Mouse (Mus musculus) embryo, embryonic 10 days (tissue): ENCODE measurements at regions not wholly inside any gene's neighbourhood (a gene's known extent, or its start where the extent isn't known, plus 50 kb on each side); places are given as distances from the start of the nearest gene placed in this dataset.
A peak's percentile ranks its signal among the peaks of the same experiment; 100 is the strongest.

Experiments used
- DNase-seq: peaks from one replicate; pipeline ENCODE4 v3.0.0-alpha.2; 2015; ENCODE audit warnings: low spot score

DNA sequence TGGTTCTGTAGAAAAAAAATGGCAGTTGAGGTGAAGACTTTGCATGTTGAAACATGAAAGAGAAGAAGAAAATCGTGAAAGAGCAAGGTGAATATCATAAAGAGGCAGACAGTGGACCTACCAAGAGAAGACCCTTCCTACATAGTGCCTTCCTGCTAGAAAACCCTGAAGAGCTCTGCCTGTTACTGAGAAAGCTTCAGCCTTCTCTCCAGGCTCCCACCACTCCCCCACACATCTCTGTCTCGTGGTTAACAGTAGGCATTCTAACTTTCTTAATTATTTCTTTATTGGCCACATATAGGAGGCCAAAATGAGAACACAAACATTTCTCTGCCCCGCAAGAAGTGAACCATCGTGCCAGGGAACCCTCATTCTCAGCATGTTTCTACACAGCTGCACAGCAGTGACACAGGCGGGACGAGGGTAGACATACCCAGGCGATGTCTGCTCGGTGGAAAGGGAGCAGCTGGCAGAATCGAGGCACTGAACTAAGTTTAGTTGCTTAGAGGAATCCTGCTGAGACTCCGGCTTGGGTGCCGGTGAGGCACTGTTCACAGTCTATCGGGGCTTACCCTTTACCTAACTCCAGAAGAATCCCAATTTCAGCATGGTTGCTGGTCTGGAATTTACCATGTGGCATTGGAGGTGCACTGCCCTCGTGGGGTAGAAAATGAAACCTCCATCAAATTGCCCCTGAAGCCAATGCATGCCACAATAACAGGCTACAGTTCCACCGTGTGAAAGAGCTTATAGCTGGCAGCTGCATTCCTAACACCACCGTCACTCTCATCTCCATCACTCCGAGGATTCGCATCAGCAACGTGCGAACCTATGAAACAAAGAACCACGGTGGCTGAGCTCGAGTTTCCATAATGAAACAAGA, 260.4 kb upstream of the Tsc22d2 start:
- DNase-seq, result no peak

DNA sequence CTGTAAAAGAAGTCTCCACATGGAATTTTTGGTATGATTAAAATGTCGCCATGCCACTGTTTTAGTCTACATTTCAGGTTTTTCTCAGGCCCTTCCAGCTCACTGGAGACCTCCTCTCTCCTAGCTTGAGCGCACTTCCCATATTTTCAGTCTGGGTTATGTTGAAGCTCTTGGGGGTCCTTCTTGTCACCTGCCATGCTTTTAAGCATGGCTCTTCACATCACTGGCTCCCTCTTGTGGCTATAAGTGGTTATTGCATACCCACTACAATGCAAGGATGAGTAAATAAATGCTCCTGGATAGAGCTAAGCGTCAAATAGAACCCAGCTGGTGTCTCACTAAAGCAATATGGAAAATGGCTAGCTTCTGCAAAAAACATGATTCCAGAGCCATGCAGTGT, 255.1 kb upstream of the Tsc22d2 start:
- DNase-seq, result peak; percentile 65

DNA sequence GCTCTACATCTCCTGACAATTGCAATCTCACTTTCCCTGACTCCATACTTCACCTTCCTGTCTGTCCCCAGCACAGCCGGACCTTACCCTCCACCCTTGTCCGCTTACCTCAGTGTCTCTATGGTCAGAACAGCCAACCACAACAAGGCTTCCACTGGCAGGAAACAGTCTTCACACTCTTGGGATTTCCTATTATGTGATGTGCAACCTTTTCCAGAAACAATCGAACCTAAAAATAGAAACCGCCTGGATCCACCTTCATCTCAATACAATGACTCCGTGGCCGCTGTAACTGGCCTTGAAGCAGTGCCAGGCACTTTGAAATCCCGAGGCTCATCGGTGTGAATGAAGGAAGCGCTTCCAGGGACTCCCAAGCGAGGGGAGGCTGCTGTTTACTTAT, 252.3 kb upstream of the Tsc22d2 start:
- DNase-seq, result no peak

DNA sequence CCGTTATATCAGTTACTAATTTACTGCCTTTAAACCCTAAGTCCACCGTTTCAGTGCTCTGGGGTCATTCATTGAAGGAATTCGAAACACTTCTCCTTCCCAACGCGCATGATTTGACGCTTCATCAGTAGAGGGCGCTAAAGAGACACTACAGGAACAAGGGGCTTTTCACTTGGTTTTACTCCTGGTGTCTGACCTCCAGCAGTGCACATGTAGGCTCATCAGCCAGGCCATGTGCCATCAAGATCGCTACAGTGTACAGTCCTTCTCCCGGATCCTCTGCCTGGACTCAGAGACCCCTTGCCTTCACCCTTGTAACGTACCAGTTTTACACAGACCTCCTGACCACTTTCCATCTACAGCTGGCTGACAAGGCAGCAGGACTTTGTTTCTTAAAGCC, 250.7 kb upstream of the Tsc22d2 start:
- DNase-seq, result peak; percentile 96

DNA sequence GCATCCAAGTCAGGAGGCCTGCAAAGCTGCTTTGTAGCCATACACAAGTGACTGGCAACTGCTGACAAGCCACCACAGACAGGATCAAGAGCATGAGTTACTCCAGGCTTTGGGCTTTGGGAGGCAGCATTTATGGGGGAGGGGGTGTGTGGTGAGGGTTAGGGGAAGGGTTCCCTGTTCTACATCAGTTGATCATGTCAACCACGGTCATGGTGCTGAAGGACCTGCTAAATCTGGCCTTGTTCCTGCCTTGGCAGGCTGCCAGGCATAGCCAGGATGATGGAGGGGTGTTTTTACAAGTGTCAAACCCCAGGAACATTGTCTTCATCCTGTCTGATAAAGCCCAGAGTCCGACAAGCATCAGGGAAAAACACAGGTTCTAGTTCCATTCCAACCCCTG, 247.9 kb upstream of the Tsc22d2 start:
- no peak for DNase-seq

DNA sequence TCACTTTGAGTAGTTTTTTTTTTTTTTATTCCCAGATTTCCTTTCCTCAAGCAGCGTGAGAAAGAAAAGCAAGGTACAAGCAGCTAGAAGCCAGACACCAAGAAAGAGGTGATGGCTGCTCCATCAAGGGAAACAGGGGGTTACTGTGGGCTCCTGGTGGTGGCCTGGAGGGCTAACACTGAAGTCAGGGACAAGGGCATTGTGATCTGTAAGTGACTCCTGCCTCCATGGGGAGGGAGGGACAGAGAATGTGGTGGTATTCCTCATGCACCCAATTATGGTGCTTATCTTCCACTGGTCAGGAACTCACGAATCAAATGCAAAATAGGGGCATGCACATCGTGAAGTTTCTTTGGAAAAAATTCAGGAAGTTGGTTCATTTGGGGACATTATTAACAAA, 247.4 kb upstream of the Tsc22d2 start:
- no peak for DNase-seq

DNA sequence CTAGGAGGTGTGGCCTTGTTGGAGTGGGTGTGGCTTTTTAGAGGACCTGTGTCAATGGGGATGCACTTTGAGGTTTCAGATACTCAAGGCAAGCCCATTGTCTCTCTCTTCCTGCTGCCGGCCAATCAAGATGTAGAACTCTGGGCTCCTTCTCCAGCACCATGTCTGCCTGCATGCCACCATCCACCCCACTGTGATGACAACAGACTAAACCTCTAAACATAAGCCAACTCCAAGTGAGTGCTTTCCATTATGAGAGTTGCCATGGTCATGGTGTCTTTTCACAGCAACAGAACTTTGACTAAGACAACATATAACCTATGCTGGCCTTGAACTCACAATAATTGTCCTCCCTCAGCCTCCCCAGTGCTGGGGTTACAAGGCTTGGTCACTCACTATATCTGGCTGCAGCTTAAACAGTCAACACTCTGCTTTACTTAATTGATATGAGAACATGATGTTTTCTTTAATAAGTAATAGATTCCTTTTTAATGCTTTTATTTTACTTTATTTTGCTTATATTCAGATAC, 246.7 kb upstream of the Tsc22d2 start:
- no peak for DNase-seq

DNA sequence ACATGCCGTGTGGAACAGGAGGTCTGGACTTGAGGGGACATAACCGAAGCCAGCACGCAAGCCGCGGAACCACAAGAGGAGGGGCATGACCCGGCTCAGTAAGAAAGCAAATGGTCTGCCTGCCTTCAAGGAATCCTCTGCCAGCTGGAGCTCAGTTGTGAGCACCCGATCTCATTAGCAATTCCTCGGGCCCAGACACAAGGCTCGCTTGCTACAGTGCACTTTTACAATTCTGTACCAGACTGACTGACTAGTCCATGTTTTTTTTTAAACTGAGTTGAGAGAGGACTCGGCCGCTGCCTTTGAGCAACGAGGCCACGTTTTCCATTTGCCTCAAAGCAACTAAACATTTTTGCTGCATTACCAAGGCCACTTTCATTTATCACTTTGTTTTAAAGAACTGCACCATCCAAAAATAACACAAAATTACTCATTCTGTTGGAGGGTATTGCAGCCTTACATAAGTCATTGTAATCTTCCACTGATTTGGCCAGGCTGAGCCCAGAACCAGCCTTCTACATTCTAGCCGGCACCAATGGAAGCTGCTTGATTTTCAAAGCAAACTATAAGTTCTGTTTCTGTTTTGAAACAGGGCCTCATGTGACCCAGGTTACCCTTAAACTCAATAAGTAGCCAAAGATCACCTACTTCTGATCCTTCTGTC, 245.9 kb upstream of the Tsc22d2 start:
- no peak for DNase-seq

DNA sequence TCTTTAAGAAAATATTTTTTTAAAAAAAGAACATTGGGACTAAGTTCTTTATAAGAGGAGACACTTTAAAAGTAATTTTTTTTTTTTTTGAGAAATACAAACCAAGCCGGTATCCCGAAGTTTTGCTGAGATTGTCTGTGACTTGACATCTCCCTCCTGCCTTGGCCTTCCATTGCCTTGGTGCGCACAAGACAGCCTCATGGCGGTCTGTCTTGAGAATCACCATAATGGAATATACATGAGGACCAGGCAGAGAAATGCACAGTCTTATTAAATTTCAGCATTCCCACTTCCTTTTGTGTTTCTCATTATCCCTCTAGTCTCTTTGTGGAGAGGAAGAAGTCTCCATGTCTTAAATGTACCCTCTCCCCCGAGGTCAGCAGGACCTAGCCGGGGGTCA, 244.7 kb upstream of the Tsc22d2 start:
- no peak for DNase-seq

DNA sequence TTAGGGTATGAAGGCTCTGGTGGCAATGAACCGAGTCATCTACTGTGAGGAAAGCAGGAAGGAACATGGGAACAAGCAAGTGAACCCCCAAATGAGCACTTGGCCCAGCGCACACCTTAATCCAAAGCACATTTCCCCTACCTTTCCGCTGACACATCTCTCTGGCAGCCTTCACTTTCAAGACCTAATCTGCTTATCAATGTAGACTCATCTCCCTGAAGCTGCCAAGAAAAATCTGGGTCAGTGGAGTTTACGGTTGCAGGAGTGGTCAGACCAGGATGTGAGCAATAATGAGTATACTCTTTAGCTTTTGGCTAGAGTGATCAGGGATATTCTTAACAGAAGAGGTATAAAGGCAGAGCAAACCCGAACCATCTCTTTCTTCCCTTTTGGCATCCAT, 242.4 kb upstream of the Tsc22d2 start:
- no peak for DNase-seq

DNA sequence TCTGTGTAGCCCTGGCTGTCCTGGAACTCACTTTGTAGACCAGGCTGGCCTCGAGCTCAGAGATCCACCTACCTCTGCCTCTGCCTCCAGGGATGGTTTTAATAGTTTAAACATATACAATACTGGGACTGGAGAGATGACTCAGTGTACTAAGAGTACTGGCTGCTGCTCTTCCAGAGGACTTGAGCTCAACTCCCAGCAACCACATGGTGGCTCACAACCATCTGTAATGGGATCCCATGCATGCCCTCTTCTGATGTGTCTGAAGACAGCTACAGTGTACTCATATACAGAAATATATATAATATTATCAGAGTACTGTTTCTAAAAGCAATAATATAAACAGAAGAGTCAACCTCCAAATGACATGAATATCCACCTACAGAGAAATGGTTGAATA, 240.7 kb upstream of the Tsc22d2 start:
- no peak for DNase-seq

DNA sequence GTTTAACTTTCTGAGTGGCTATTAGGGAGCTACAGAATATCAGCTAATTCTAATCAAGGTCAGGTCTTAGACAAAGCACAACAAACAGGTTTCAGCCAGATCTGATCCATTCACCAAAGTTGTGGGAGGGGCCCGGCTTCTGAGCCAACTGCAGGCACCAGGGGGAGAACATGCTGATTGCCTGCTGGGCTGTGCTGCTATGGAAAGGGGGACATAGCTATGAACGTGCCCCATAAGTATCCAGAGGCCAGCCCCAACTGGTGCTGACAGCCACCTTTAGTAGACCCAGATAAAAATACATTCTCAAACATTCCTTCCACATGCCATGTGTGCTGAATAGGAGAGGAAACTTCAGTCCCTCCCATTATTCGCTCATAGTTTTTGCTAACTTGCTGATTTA, 232.8 kb upstream of the Tsc22d2 start:
- no peak for DNase-seq

DNA sequence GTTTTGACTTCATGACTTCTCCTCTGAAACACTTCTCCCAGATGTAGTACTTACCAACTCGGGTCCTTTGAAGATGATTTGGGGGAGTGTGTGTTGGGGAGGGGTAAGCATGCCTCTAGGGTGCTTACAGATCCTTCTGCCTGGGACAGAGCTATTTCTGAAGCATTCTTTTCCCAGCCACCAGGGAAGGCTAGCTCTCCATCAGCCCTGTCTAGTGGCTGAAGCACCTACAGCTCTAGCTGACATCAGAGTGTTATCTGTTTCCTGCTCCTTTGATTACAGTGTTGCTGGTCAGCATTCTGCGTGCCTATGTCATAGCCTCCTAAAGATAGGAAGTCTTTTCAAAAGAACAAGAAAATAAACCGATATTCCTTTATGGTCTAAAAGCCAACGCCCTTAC, 232.2 kb upstream of the Tsc22d2 start:
- no peak for DNase-seq

DNA sequence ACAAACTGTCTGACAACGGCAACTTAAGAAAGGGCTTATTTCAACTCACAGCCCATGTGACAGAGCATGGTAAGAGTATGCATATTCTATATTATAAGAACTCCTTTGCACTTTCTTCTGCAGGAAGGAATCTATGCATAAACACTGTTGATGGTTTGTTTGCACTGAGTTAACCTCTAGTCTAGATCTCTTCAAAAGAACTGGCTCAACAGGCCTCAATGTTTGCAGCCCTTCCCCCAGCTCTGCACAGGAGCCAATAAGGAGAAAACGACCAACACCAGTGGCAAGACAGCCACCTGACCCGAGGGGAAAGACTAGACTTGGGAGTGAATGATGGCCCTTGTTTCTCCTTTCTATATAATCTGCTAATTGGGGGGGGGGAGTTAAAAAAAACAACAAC, 231.2 kb upstream of the Tsc22d2 start:
- DNase-seq, result no peak

DNA sequence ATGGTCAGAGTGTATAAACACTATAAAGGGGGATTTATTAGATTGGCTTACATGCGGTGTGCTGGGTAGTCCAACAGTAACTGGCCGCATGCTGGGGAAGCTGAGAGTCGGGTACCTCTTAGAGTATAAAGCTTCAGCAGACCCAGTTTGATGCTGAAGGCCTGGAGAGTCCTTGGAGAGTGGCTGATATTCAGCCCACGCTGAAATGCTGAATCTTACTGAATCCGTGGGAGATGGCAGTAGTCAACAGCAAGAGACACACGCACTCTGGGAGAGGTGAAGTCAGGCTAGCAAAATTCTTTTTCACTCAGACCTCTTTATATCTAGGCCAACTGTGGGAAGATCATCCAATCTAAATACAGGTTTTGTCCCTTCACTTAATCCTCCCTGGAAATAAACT, 214.1 kb upstream of the Tsc22d2 start:
- DNase-seq, result no peak

DNA sequence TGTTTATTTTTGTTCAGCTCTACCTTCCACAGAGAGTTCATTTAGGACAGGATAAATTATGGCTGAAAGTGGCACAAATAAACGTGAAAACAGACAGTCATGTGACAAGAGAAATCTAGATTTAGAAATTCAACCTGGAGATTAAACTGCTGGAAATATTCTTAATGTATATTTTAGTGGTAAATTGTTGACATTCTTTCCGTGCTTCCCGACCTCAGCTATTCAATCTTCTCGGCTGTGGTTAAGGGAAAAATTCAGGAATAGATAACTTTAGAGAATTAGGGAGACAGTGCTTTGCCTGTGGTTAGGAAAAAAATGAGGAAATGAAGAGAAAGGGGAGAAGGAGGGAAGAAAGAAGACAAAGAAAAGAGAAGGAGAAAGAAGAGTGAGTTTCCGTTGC, 211.7 kb upstream of the Tsc22d2 start:
- no peak for DNase-seq

DNA sequence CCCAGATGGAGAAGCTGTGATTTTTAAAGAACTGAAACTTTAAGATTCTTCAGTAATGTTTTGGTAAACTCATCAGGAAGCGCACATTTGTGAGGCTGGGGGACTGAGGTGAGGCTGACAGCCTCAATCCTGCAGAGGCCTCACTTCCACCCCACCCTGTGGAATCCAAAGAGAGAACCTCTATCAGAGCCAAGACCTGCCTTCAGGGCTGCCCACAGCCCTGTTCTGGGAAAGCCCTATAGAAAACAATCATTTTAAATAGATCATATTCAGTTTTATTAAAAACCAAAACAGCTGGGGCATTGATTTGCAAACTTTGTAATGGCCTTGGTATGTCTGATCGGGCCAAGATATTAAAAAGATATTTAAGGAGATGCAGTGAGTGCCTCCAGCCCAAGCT, 210.7 kb upstream of the Tsc22d2 start:
- no peak for DNase-seq

DNA sequence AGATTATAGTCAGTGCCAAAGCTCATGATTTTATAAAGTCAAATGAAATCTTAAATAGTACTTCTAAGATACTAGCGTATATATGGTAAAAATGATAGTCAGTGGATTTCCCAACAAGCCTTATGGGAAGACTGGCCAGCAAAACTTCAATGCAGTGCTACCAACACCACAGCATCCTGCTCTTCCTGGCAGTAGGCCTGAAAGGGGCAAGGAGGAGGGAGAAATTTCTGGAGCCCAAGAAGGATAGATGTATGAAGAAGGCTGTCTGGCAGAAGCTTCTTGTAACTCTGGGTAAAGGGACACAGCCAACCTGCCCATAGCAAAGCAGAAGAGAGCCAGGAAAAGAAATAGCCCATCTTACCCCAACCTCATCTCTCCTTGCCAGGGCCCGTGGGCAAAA, 209.0 kb upstream of the Tsc22d2 start:
- DNase-seq, result no peak

DNA sequence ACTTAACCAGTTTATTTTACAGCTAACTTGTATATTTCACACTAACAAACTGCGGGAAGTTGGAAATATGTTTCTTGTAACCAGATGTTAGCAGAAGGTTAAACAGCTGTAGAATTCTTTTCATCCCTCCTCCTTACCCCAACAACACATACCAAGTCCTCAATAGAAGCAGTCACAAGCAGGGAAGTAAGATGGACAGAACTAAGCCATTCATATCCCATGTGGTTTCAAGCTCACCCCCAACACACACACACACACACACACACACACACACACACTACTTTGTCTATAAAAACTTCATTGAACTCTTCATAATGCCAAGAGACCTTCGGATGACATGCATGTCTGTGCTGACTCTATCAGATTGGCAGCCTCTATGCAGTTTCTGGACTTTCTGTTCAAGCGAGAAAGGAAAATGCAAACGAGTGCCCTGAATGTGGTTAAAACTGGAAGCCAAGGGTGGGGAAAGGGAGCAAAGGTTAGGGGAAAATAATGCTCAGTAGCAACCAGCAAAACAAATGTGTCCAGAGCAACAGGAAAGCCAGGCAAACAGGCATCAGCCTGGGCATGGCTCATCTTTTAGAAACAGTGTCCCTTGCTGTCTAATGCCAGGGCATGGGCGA, 207.6 kb upstream of the Tsc22d2 start:
- DNase-seq, result no peak

DNA sequence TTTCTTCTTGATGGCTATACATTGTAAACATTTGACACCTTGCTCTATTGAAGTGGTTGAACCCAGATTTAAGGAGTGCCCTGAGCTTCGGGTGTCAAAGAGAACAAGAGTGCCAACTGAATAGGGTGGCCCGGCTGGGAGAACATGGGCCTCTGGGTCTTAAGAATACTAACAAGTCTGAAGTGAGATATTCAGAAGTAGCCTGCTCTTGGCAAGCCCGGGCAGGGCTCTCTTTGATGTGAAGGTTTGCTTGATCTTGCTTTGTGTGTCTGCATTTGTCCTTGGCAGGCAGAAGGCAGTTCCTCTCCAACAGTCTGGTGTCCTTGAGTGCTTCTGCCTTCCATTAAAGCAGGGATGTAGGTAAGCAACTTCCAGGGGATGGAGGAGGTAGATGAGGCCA, 203.5 kb upstream of the Tsc22d2 start:
- no peak for DNase-seq

DNA sequence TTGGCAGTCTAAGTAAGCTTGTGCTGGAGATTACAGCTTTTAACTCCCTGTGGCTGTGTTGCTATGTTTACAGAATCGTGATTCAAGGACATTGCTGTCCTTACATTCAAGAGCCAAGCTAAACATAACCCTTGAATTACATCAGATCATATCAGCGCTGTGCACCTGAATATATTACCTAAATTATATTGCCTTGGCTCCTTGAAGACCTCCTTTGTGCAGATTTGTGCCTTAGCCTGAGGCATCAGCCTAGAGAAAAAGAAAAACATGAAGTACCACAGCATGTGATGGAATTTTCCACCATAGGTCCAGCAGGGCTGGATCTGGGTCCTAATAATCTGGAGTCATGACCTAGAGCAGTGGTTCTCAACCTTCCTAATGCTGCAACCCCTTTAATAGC, 189.8 kb upstream of the Tsc22d2 start:
- DNase-seq, result no peak

DNA sequence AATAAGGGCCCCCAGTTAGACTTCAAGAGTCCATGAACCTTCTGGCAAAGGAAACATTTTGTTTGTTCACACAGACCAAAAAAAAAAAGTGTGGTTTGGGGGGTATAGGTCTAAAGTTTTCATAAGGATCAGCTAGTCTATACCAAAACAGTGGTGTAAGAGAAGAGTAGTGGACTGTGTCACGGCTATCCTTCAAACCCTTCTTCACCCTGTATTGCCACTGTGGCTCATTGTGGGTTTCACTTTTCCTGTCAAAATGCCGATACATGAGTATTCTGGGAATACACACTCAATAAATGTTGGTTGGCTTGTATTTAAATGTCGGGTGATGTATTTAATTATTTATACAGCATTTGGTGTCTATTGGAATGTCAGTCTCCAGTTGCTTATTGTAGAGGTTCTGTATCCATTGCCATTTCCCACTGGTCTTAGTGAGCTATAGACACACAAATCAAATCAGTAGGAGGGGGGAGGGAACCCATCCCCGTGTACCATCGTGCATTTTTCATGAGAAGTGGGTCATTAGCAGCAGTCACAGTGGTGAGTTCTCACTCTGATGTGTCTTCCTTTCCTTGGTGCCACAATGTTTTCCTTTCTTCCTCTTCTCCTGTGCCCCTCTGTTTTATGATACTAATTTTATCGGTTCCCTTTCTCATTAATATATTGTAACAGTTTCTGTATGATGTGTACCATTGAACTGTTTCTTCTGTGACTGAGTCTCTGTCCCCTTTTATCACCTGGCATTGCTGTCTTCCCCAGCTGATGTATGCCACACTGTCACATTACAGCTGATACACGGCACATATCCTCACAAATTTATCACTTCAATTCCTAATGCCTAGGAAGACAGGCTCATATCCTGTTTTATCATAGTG, 187.8 kb upstream of the Tsc22d2 start:
- DNase-seq, result no peak
